In the genomic region with DNA sequence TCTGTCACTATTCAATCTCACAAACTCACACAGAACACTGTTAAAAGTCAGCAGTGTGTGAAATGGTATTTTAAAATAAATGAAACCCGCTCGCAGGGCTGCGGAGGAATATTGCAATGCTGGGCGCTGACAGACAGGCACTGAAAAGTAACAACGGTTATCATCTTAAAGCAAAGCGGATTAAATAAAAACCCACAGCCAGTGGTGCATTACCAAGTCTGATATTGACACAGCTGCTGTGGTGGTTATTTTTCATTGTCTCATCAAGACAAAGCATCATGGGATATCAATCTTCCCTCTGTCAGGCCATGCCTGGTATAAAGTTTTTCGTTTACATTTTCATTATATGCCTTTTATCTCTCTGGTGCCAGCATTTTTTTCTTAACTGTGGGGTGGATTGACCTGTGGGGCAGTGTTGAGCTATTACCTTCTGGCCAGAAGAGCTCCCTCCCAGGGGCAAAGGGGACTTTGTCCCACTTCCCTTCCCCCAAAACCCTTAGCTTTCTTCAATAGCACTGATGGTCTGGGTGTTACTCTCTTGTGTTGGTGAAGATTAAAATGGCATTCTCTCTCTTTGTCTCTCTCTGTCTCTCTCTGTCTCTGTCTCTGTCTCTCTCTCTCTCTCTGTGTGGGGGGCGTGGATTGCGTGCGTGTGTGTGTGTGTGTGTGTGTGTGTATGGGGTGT, we compare ENCODE assay signal across 16 mouse cellular contexts.
A peak's percentile ranks its signal among the peaks of the same experiment; 100 is the strongest.
DNase-seq lines count a peak whose midpoint lies in the region; ATAC-seq lines count a peak whose summit lies in the region.
"Had no signal": no experiment of that assay in that cellular context is flagged by ENCODE, and none has a peak within 500 bp of the region (broad histone marks: within the 10 kb centered on the region; RNA-seq: fewer than 3 reads in every experiment).

No protein-coding gene starts in this region.

- H3K4me1 ChIP-seq in hindbrain, embryonic 12.5 days: peaks cover 5% of the 10 kb centered on the region; the same call in 1 of the 2 replicates
- peaks cover 3% of the 10 kb centered on the region; the same call in 1 of the 2 replicates for H3K4me1 ChIP-seq in midbrain, embryonic 12.5 days
- 0 out of 2 replicates have a peak, but pooled peaks cover under 1% of the 10 kb centered on the region for H3K4me1 ChIP-seq in heart, embryonic 12.5 days (replicated peaks)
- H3K4me1 ChIP-seq: heart, embryonic 13.5 days had no signal

- no peak overlapping the region for H3K9ac ChIP-seq in hindbrain, embryonic 12.5 days
- no peak overlapping the region for H3K9ac ChIP-seq in midbrain, embryonic 12.5 days (replicated peaks)
- H3K9ac ChIP-seq in heart, embryonic 12.5 days: no peak overlapping the region
- H3K9ac ChIP-seq: heart, embryonic 13.5 days had no signal

- 48% methylated on average over 10 of the region's 10 CpGs for WGBS in hindbrain, embryonic 12.5 days
- WGBS in midbrain, embryonic 12.5 days: 58% methylated on average over 7 of the region's 10 CpGs
- WGBS in heart, embryonic 12.5 days: 73% methylated on average over 10 of the region's 10 CpGs

- peak; percentile 54 for ATAC-seq in hindbrain, embryonic 12.5 days (ENCODE audit: low FRiP score)
- no peak for ATAC-seq in midbrain, embryonic 12.5 days (ENCODE audit: low FRiP score, low read depth)
- ATAC-seq in heart, embryonic 12.5 days (ENCODE audit: insufficient number of reproducible peaks, low FRiP score): no peak
- ATAC-seq: CD4-positive, CD25-positive, alpha-beta regulatory T cell, adult 4 months; lung, postnatal 0 days had no signal

- H3K4me3 ChIP-seq in hindbrain, embryonic 12.5 days: no peak overlapping the region
- H3K4me3 ChIP-seq in midbrain, embryonic 12.5 days: no peak overlapping the region
- no peak overlapping the region for H3K4me3 ChIP-seq in heart, embryonic 12.5 days
- H3K4me3 ChIP-seq: heart, embryonic 13.5 days had no signal

- no peaks in the 10 kb centered on the region for H3K9me3 ChIP-seq in hindbrain, embryonic 12.5 days (replicated peaks)
- no peaks in the 10 kb centered on the region for H3K9me3 ChIP-seq in midbrain, embryonic 12.5 days
- no peaks in the 10 kb centered on the region for H3K9me3 ChIP-seq in heart, embryonic 12.5 days (replicated peaks)
- H3K9me3 ChIP-seq: heart, embryonic 13.5 days had no signal

- H3K4me2 ChIP-seq in hindbrain, embryonic 12.5 days (replicated peaks): no peak overlapping the region
- H3K4me2 ChIP-seq in midbrain, embryonic 12.5 days (replicated peaks): no peak overlapping the region
- no peak overlapping the region for H3K4me2 ChIP-seq in heart, embryonic 12.5 days
- H3K4me2 ChIP-seq: heart, embryonic 13.5 days; liver, embryonic 11.5 days had no signal

- H3K27me3 ChIP-seq in hindbrain, embryonic 12.5 days: no peaks in the 10 kb centered on the region
- no peaks in the 10 kb centered on the region for H3K27me3 ChIP-seq in midbrain, embryonic 12.5 days
- no peaks in the 10 kb centered on the region for H3K27me3 ChIP-seq in heart, embryonic 12.5 days (replicated peaks)
- H3K27me3 ChIP-seq: heart, embryonic 13.5 days had no signal

- peak overlapping the region; percentile 35; the same call in 1 of the 2 replicates for H3K27ac ChIP-seq in hindbrain, embryonic 12.5 days
- H3K27ac ChIP-seq in midbrain, embryonic 12.5 days (replicated peaks): peak overlapping the region; percentile 58
- no peak overlapping the region for H3K27ac ChIP-seq in heart, embryonic 12.5 days (ENCODE audit: poor library complexity, severe bottlenecking)
- H3K27ac ChIP-seq: heart, embryonic 13.5 days had no signal

- peak; percentile 19 for DNase-seq in kidney, adult 9 months
- no peak for DNase-seq in kidney, postnatal 4 days
- peak; percentile 58 for DNase-seq in embryo, embryonic 10.5 days (ENCODE audit: low spot score)
- no peak for DNase-seq in thymus, postnatal 10 days (ENCODE audit: low spot score in 2 of 2)
- DNase-seq in gastrocnemius, postnatal 25 days: no peak
- DNase-seq: adrenal gland, postnatal 36 days; cerebellum, postnatal 14 days; gastrocnemius, postnatal 36 days; right cerebral cortex, postnatal 4 days had no signal

- H3K36me3 ChIP-seq in hindbrain, embryonic 12.5 days: no peaks in the 10 kb centered on the region
- no peaks in the 10 kb centered on the region for H3K36me3 ChIP-seq in midbrain, embryonic 12.5 days
- no peaks in the 10 kb centered on the region for H3K36me3 ChIP-seq in heart, embryonic 12.5 days
- H3K36me3 ChIP-seq: heart, embryonic 13.5 days had no signal

Comparison
In these comparisons a context has a peak if more than half of its experiments do, and no peak if none do; other contexts are left out.
1. DNase-seq: peak in kidney, adult 9 months (single experiment) and embryo, embryonic 10.5 days (single experiment); none in kidney, postnatal 4 days (0 of 2), thymus, postnatal 10 days (0 of 2) and gastrocnemius, postnatal 25 days (single experiment).